Mouse (Mus musculus) c-Kit-negative CD71-positive TER-119-positive erythroid progenitor cells, embryonic 14.5 days (primary cell): ENCODE measurements around the gene Shc2.

Experiments
- DNase-seq: peaks from one replicate; pipeline ENCODE4 v3.0.0-alpha.2; 2013; ENCODE audit warnings: low read depth, low spot score

The Shc2 gene

GRCm38 (mm10) chr10:79581501-79581900 lies 56.2 kb downstream of the Shc2 start:
- DNase-seq = no peak

GRCm38 (mm10) chr10:79580811-79581210 lies 56.9 kb downstream of the Shc2 start:
- peak; percentile 21 for DNase-seq

- DNase-seq = no peak
These were observed 57.4 kb downstream of the Shc2 start for GRCm38 (mm10) chr10:79580356-79580755.

GRCm38 (mm10) chr10:79579781-79580180 lies 57.9 kb downstream of the Shc2 start:
- no peak for DNase-seq

GRCm38 (mm10) chr10:79578891-79579290 lies 58.8 kb downstream of the Shc2 start:
- DNase-seq = no peak

GRCm38 (mm10) chr10:79578276-79578675 lies 59.4 kb downstream of the Shc2 start:
- DNase-seq = no peak

GRCm38 (mm10) chr10:79577376-79577775 lies 60.3 kb downstream of the Shc2 start:
- DNase-seq = no peak

GRCm38 (mm10) chr10:79575754-79576153 lies 62.0 kb downstream of the Shc2 start:
- DNase-seq = no peak

- DNase-seq = no peak
These were observed 62.9 kb downstream of the Shc2 start for GRCm38 (mm10) chr10:79574796-79575195.

- no peak for DNase-seq
These were observed 63.4 kb downstream of the Shc2 start for GRCm38 (mm10) chr10:79574350-79574749.

GRCm38 (mm10) chr10:79573611-79574010 lies 64.1 kb downstream of the Shc2 start:
- no peak for DNase-seq

- DNase-seq = no peak
These were observed 66.4 kb downstream of the Shc2 start for GRCm38 (mm10) chr10:79571314-79571713.

GRCm38 (mm10) chr10:79569921-79570320 lies 67.8 kb downstream of the Shc2 start:
- DNase-seq = no peak
